Mouse (Mus musculus) left cerebral cortex, adult 9 months (tissue): ENCODE data around the gene Zranb2.

Experiments used
- DNase-seq, 2 experiments: peaks; one replicate each; pipeline ENCODE4 v3.0.0; 2022; ENCODE audit warnings: low spot score in 2 of 2

The Zranb2 gene

GRCm38 (mm10) chr3:157533964-157534785 is at the start of gene Zranb2:
Zranb2 (plus strand) TSS chr3:157534160.
- peak; percentile 81 to 94 for DNase-seq

GRCm38 (mm10) chr3:157492043-157492442 is 41.9 kb upstream of the Zranb2 start:
- no peak for DNase-seq

GRCm38 (mm10) chr3:157502216-157502615 is 31.7 kb upstream of the Zranb2 start:
- DNase-seq = no peak

- DNase-seq = no peak
Observed at GRCm38 (mm10) chr3:157514116-157514796, 19.7 kb upstream of the Zranb2 start.

- no peak for DNase-seq
Observed at GRCm38 (mm10) chr3:157516471-157516870, 17.5 kb upstream of the Zranb2 start.

GRCm38 (mm10) chr3:157517992-157518391 is 16.0 kb upstream of the Zranb2 start:
- DNase-seq = no peak

- peak; percentile 10 to 77 for DNase-seq
Observed at GRCm38 (mm10) chr3:157520433-157520832, 13.5 kb upstream of the Zranb2 start.

GRCm38 (mm10) chr3:157523834-157524233 is 10.1 kb upstream of the Zranb2 start:
- no peak for DNase-seq

GRCm38 (mm10) chr3:157531585-157531984 is 2.4 kb upstream of the Zranb2 start:
- DNase-seq = no peak

- peak in 1 of 2 experiments; percentile 18 for DNase-seq
Observed at GRCm38 (mm10) chr3:157534786-157535415, 941 bp downstream of the Zranb2 start.

- no peak for DNase-seq
Observed at GRCm38 (mm10) chr3:157549323-157549722, 15.4 kb downstream of the Zranb2 start.

- DNase-seq = no peak
Observed at GRCm38 (mm10) chr3:157549758-157550600, 16.0 kb downstream of the Zranb2 start.

- DNase-seq = peak in 1 of 2 experiments; percentile 39
Observed at GRCm38 (mm10) chr3:157565196-157565595, 31.2 kb downstream of the Zranb2 start.

GRCm38 (mm10) chr3:157566725-157567565 is 33.0 kb downstream of the Zranb2 start, which contains the start of gene Ptger3:
Ptger3 (plus strand) TSS chr3:157566892.
- DNase-seq = peak in 1 of 2 experiments; percentile 30

- DNase-seq = no peak
Observed at GRCm38 (mm10) chr3:157567566-157568132, 33.7 kb downstream of the Zranb2 start.

- DNase-seq = no peak
Observed at GRCm38 (mm10) chr3:157572011-157572410, 38.1 kb downstream of the Zranb2 start.

GRCm38 (mm10) chr3:157575441-157576342 is 41.7 kb downstream of the Zranb2 start:
- DNase-seq = no peak

- DNase-seq = no peak
Observed at GRCm38 (mm10) chr3:157576343-157576722, 42.4 kb downstream of the Zranb2 start.

GRCm38 (mm10) chr3:157576862-157577261 is 42.9 kb downstream of the Zranb2 start:
- no peak for DNase-seq
